In genomic region chr8:109780548-109780947, GRCm38 (mm10) we compare ENCODE assay signal across 9 mouse cellular contexts. TPM values are rescaled to one million over a fixed set of nuclear protein-coding genes. Genes with fewer than 3 reads are reported as not detected.
DNase-seq lines count a peak whose midpoint lies in the region; ATAC-seq and TF ChIP-seq lines count a peak whose summit lies in the region.
"Had no signal": no experiment of that assay in that cellular context is flagged by ENCODE, and none has a peak within 500 bp of the region (broad histone marks: within the 10 kb centered on the region; RNA-seq: fewer than 3 reads in every experiment).

No protein-coding gene starts in this region.

- no peaks in the 10 kb centered on the region for H3K36me3 ChIP-seq in heart, embryonic 11.5 days (ENCODE audit: control insufficient read depth, insufficient read depth, low read length)
- H3K36me3 ChIP-seq in neural tube, embryonic 12.5 days, result no peaks in the 10 kb centered on the region
- H3K36me3 ChIP-seq in liver, embryonic 14.5 days (replicated peaks; ENCODE audit: control insufficient read depth, insufficient read depth, low read depth), result no peaks in the 10 kb centered on the region

- H3K9ac ChIP-seq in heart, embryonic 11.5 days (ENCODE audit: low read depth, low read length), result no peak overlapping the region
- no peak overlapping the region for H3K9ac ChIP-seq in neural tube, embryonic 12.5 days
- H3K9ac ChIP-seq in liver, embryonic 14.5 days (replicated peaks), result peak overlapping the region; percentile 40

- no peak for DNase-seq in heart, postnatal 14 days
- no peak for DNase-seq in neural tube, embryonic 10.5 days (ENCODE audit: extremely low spot score, low spot score)
- DNase-seq in liver, embryonic 14.5 days (ENCODE audit: low read depth in 3 of 3, low spot score in 3 of 3), result no peak
- DNase-seq in left cerebral cortex, postnatal 36 days (ENCODE audit: low spot score in 2 of 2), result no peak
- DNase-seq in frontal cortex, postnatal 36 days (ENCODE audit: low spot score in 2 of 2), result no peak
- no peak for DNase-seq in left cerebral cortex, adult 2 months (ENCODE audit: extremely low spot score in 1 of 2, low spot score in 2 of 2)
- DNase-seq: adrenal gland, adult 8-10 months had no signal

- no peak for TF ChIP-seq CTCF in liver, embryonic 14.5 days (IDR thresholded peaks at IDR 0.05; ENCODE audit: low read depth)
- no peak for TF ChIP-seq CTCF in left cerebral cortex, adult 2 months (IDR thresholded peaks at IDR 0.05)

- WGBS in heart, embryonic 11.5 days (ENCODE audit: insufficient replicate concordance), result 40% methylated on average over 4 of the region's 4 CpGs
- WGBS in neural tube, embryonic 12.5 days, result 84% methylated on average over 4 of the region's 4 CpGs
- WGBS in liver, embryonic 14.5 days (ENCODE audit: insufficient replicate concordance), result 26% methylated on average over 4 of the region's 4 CpGs

- peaks cover 4% of the 10 kb centered on the region for H3K4me1 ChIP-seq in heart, embryonic 11.5 days (ENCODE audit: control insufficient read depth, insufficient read depth, low read length)
- peaks cover 13% of the 10 kb centered on the region for H3K4me1 ChIP-seq in neural tube, embryonic 12.5 days
- peaks cover 14 to 17% of the 10 kb centered on the region in 2 experiments for H3K4me1 ChIP-seq in liver, embryonic 14.5 days (replicated peaks; ENCODE audit: control insufficient read depth in 2 of 2, insufficient read depth in 2 of 2, low read length in 1 of 2)

- TF ChIP-seq EP300 in liver, embryonic 14.5 days (IDR thresholded peaks at IDR 0.05; ENCODE audit: low read depth), result no peak

- H3K4me3 ChIP-seq in heart, embryonic 11.5 days (ENCODE audit: low read depth, low read length), result 0 out of 2 replicates have a peak overlapping the region, but pooled peaks have one; percentile 99
- no peak overlapping the region for H3K4me3 ChIP-seq in neural tube, embryonic 12.5 days
- peak overlapping the region in 1 of 2 experiments; percentile 79; a peak in 2 of 4 replicates for H3K4me3 ChIP-seq in liver, embryonic 14.5 days (ENCODE audit: insufficient read depth in 1 of 2, low read depth in 2 of 2, low read length in 2 of 2)
- no peak overlapping the region for H3K4me3 ChIP-seq in left cerebral cortex, adult 2 months

- no peak for ATAC-seq in heart, embryonic 11.5 days (replicated peaks; ENCODE audit: insufficient number of reproducible peaks, low FRiP score, low TSS enrichment)
- ATAC-seq in neural tube, embryonic 12.5 days (ENCODE audit: low FRiP score, low read depth), result no peak
- ATAC-seq in liver, embryonic 14.5 days (ENCODE audit: insufficient read depth), result no peak

- H3K27ac ChIP-seq in heart, embryonic 11.5 days (ENCODE audit: low read depth, low read length), result no peak overlapping the region
- no peak overlapping the region for H3K27ac ChIP-seq in neural tube, embryonic 12.5 days
- no peak overlapping the region for H3K27ac ChIP-seq in liver, embryonic 14.5 days
- no peak overlapping the region for H3K27ac ChIP-seq in left cerebral cortex, adult 2 months

- H3K27me3 ChIP-seq in heart, embryonic 11.5 days (ENCODE audit: control insufficient read depth, insufficient read depth, low read length), result no peaks in the 10 kb centered on the region
- 0 out of 2 replicates have a peak, but pooled peaks cover 3% of the 10 kb centered on the region for H3K27me3 ChIP-seq in neural tube, embryonic 12.5 days (replicated peaks)
- H3K27me3 ChIP-seq in liver, embryonic 14.5 days (ENCODE audit: control insufficient read depth, insufficient read depth, low read length), result no peaks in the 10 kb centered on the region

- intact Hi-C loops in heart, postnatal 14 days (cut with DNase I), result loop anchor here (5.0 kb wide), 1 partner anchor 42 kb away; no protein-coding TSS in a partner anchor
- intact Hi-C loops in left cerebral cortex, postnatal 36 days (cut with DNase I), result no loop called here
- intact Hi-C loops in left cerebral cortex, adult 2 months (cut with DNase I), result no loop called here

- H3K4me2 ChIP-seq in heart, embryonic 11.5 days, result peak overlapping the region; percentile 94
- H3K4me2 ChIP-seq in neural tube, embryonic 12.5 days (replicated peaks), result peak overlapping the region; percentile 89
- peak overlapping the region; percentile 93 for H3K4me2 ChIP-seq in liver, embryonic 14.5 days (ENCODE audit: low read depth)

- H3K9me3 ChIP-seq in heart, embryonic 11.5 days (replicated peaks; ENCODE audit: control insufficient read depth, low read length), result no peaks in the 10 kb centered on the region
- H3K9me3 ChIP-seq in neural tube, embryonic 12.5 days, result no peaks in the 10 kb centered on the region
- H3K9me3 ChIP-seq in liver, embryonic 14.5 days (ENCODE audit: control insufficient read depth, low read length), result no peaks in the 10 kb centered on the region

RNA-seq across cellular contexts. Expression of gene Ap1g1, which starts 2.2 kb away (rescaled TPM):
- polyA plus RNA-seq in heart, embryonic 11.5 days (2014; fragmentation: Nextera tagmentation; extraction: Ambion mirVana), result 22.1 and 35.4 TPM in 2 replicates
- 10 to 100 TPM; 43.0 to 45.3 TPM for total RNA-seq in heart, postnatal 14 days (2021)
- polyA plus RNA-seq in neural tube, embryonic 12.5 days (2016; fragmentation: Nextera tagmentation; extraction: Ambion mirVana), result 56.4 and 62.9 TPM in 2 replicates
- polyA plus RNA-seq in liver, embryonic 14.5 days (2012; rRNA removed), result 12.5 and 13.8 TPM in 2 replicates
- polyA plus RNA-seq in liver, embryonic 14.5 days (2014; fragmentation: Nextera tagmentation; extraction: Ambion mirVana), result 10.0 and 12.1 TPM in 2 replicates
- total RNA-seq in left cerebral cortex, postnatal 36 days (2021), result 10 to 100 TPM; 78.5 to 90.3 TPM
- 10 to 100 TPM; 80.8 to 85.0 TPM for total RNA-seq in left cerebral cortex, adult 2 months (2021)

RNA-seq across cellular contexts. Expression of gene Atxn1l, which starts 43.0 kb away (rescaled TPM):
- 5.4 and 5.5 TPM in 2 replicates for polyA plus RNA-seq in heart, embryonic 11.5 days (2014; fragmentation: Nextera tagmentation; extraction: Ambion mirVana)
- total RNA-seq in heart, postnatal 14 days (2021), result 10 to 100 TPM; 24.1 to 28.0 TPM
- 6.3 and 7.8 TPM in 2 replicates for polyA plus RNA-seq in neural tube, embryonic 12.5 days (2016; fragmentation: Nextera tagmentation; extraction: Ambion mirVana)
- polyA plus RNA-seq in liver, embryonic 14.5 days (2012; rRNA removed), result 2.2 and 2.5 TPM in 2 replicates
- polyA plus RNA-seq in liver, embryonic 14.5 days (2014; fragmentation: Nextera tagmentation; extraction: Ambion mirVana), result 2.0 and 2.1 TPM in 2 replicates
- 10 to 100 TPM; 41.0 to 41.8 TPM for total RNA-seq in left cerebral cortex, postnatal 36 days (2021)
- 10 to 100 TPM; 34.8 to 39.1 TPM for total RNA-seq in left cerebral cortex, adult 2 months (2021)
